Mouse (Mus musculus): ENCODE data around the gene Fam234a. TPM values are rescaled to one million over a fixed set of nuclear protein-coding genes. Genes with fewer than 3 reads are reported as not detected.
"Not testable (repeated sequence)": the region's sequence is repeated elsewhere in the genome, so short reads cannot be mapped to it uniquely, and the experiment has no call there.

Gene Fam234a
- polyA plus RNA-seq, 2 experiments = 5.9 to 8.3 TPM

- peaks cover 28 to 36% of the 10 kb centered on the region in 2 experiments for H3K4me1 ChIP-seq (replicated peaks; ENCODE audit: control insufficient read depth in 2 of 2, insufficient read depth in 2 of 2, low read length in 1 of 2)
- DNase-seq (ENCODE audit: low read depth in 3 of 3, low spot score in 3 of 3) = peak; percentile 49 to 57 (median 52)
Observed at GRCm38 (mm10) chr17:26200831-26201705, 43.0 kb downstream of the Fam234a start.

GRCm38 (mm10) chr17:26198892-26199291 is 45.1 kb downstream of the Fam234a start, which contains the start of gene Pdia2:
Pdia2 (minus strand) TSS chr17:26199087.
- DNase-seq (ENCODE audit: low read depth in 3 of 3, low spot score in 3 of 3) = peak; percentile 56 to 74 (median 72)
- peak within 1 kb of the TSS; percentile 78 for H3K9ac ChIP-seq (replicated peaks)
- ATAC-seq (ENCODE audit: insufficient read depth) = peak; percentile 79
- H3K4me1 ChIP-seq (replicated peaks; ENCODE audit: control insufficient read depth in 2 of 2, insufficient read depth in 2 of 2, low read length in 1 of 2) = peaks cover 28 to 36% of the 10 kb centered on the region in 2 experiments
- peaks cover 19% of the 10 kb centered on the region; the same call in 1 of the 2 replicates for H3K36me3 ChIP-seq (replicated peaks; ENCODE audit: control insufficient read depth, insufficient read depth, low read depth)
- no peaks in the 10 kb centered on the region for H3K9me3 ChIP-seq (ENCODE audit: control insufficient read depth, low read length)
- peak within 1 kb of the TSS; percentile 44 for H3K27ac ChIP-seq
- WGBS (ENCODE audit: insufficient replicate concordance) = 19% methylated on average over 4 of the region's 4 CpGs
- peak within 1 kb of the TSS; percentile 52 to 71 for H3K4me3 ChIP-seq (ENCODE audit: insufficient read depth in 1 of 2, low read depth in 2 of 2, low read length in 2 of 2)
- H3K27me3 ChIP-seq (ENCODE audit: control insufficient read depth, insufficient read depth, low read length) = peaks cover 22% of the 10 kb centered on the region
- TF ChIP-seq EP300 (IDR thresholded peaks at IDR 0.05; ENCODE audit: low read depth) = peak; percentile 78
- TF ChIP-seq CTCF (IDR thresholded peaks at IDR 0.05; ENCODE audit: low read depth) = no peak
- H3K4me2 ChIP-seq (ENCODE audit: low read depth) = peak within 1 kb of the TSS; percentile 74

More at GRCm38 (mm10) chr17:26200831-26201705, 43.0 kb downstream of the Fam234a start:
- Histone ChIP-seq H3K4me3 (ENCODE audit: insufficient read depth in 1 of 2, low read depth in 2 of 2, low read length in 2 of 2) (peak overlapping the region; percentile 63 to 69), H3K36me3 (replicated peaks; ENCODE audit: control insufficient read depth, insufficient read depth, low read depth) (peaks cover 7% of the 10 kb centered on the region; the same call in 1 of the 2 replicates), H3K4me2 (ENCODE audit: low read depth) (peak overlapping the region; percentile 74), H3K9ac (replicated peaks) (peak overlapping the region; percentile 53), H3K9me3 (ENCODE audit: control insufficient read depth, low read length) (no peaks in the 10 kb centered on the region), H3K27me3 (ENCODE audit: control insufficient read depth, insufficient read depth, low read length) (peaks cover 36% of the 10 kb centered on the region), H3K27ac (no peak overlapping the region)
- TF ChIP-seq CTCF (IDR thresholded peaks at IDR 0.05; ENCODE audit: low read depth) (no peak), EP300 (IDR thresholded peaks at IDR 0.05; ENCODE audit: low read depth) (no peak)
- WGBS (ENCODE audit: insufficient replicate concordance) = 1% methylated on average over 92 of the region's 92 CpGs
- peak; percentile 74 for ATAC-seq (ENCODE audit: insufficient read depth)

GRCm38 (mm10) chr17:26192481-26193190 is 51.4 kb downstream of the Fam234a start:
- no peaks in the 10 kb centered on the region for H3K4me1 ChIP-seq (replicated peaks; ENCODE audit: control insufficient read depth in 2 of 2, insufficient read depth in 2 of 2, low read length in 1 of 2)
- H3K27ac ChIP-seq = no peak overlapping the region
- DNase-seq (ENCODE audit: low read depth in 3 of 3, low spot score in 3 of 3) (no peak), ATAC-seq (ENCODE audit: insufficient read depth) (no peak)
- no peak overlapping the region for H3K4me2 ChIP-seq (ENCODE audit: low read depth)
- H3K4me3 ChIP-seq (ENCODE audit: insufficient read depth in 1 of 2, low read depth in 2 of 2, low read length in 2 of 2) = no peak overlapping the region
- H3K9ac ChIP-seq (replicated peaks) = no peak overlapping the region
- peaks cover 25% of the 10 kb centered on the region for H3K36me3 ChIP-seq (replicated peaks; ENCODE audit: control insufficient read depth, insufficient read depth, low read depth)
- WGBS (ENCODE audit: insufficient replicate concordance) = 87% methylated on average over 15 of the region's 15 CpGs
- no peaks in the 10 kb centered on the region for H3K27me3 ChIP-seq (ENCODE audit: control insufficient read depth, insufficient read depth, low read length)
- TF ChIP-seq CTCF (IDR thresholded peaks at IDR 0.05; ENCODE audit: low read depth) (no peak), EP300 (IDR thresholded peaks at IDR 0.05; ENCODE audit: low read depth) (no peak)
- H3K9me3 ChIP-seq (ENCODE audit: control insufficient read depth, low read length) = no peaks in the 10 kb centered on the region

GRCm38 (mm10) chr17:26191486-26191885 is 52.6 kb downstream of the Fam234a start:
- DNase-seq (ENCODE audit: low read depth in 3 of 3, low spot score in 3 of 3); H3K27me3 ChIP-seq (ENCODE audit: control insufficient read depth, insufficient read depth, low read length); H3K4me1 ChIP-seq (replicated peaks; ENCODE audit: control insufficient read depth in 2 of 2, insufficient read depth in 2 of 2, low read length in 1 of 2); H3K4me3 ChIP-seq (ENCODE audit: insufficient read depth in 1 of 2, low read depth in 2 of 2, low read length in 2 of 2); ATAC-seq (ENCODE audit: insufficient read depth); H3K9ac ChIP-seq (replicated peaks); H3K9me3 ChIP-seq (ENCODE audit: control insufficient read depth, low read length); H3K27ac ChIP-seq; H3K4me2 ChIP-seq (ENCODE audit: low read depth): not testable (repeated sequence)
- 75% methylated on average over 7 of the region's 7 CpGs for WGBS (ENCODE audit: insufficient replicate concordance)
- H3K36me3 ChIP-seq (replicated peaks; ENCODE audit: control insufficient read depth, insufficient read depth, low read depth) = peaks cover 22% of the 10 kb centered on the region
